Mouse (Mus musculus) spleen, adult 2 months (tissue): ENCODE measurements around the gene Mfap4.

ENCODE experiments used
- CTCF ChIP-seq: fragments of 200-500 bp; IDR thresholded peaks from 2 replicates; pipeline ENCODE4 v1.5.1; 2011; ENCODE audit warnings: mild to moderate bottlenecking, inconsistent platforms; ENCODE audit not compliant: insufficient read depth, insufficient read length, insufficient replicate concordance; ENCODE audit errors: extremely low read depth
- POLR2A ChIP-seq: fragments of 200-500 bp; IDR thresholded peaks from 2 replicates; pipeline ENCODE4 v1.6.1; 2011; ENCODE audit warnings: low read depth, low read length, inconsistent platforms

GRCm38 (mm10) chr11:61439170-61439569, 46.1 kb upstream of the Mfap4 start:
- TF ChIP-seq POLR2A: no peak
- TF ChIP-seq CTCF: no peak
